Mouse (Mus musculus) adrenal gland, adult 18-20 months (tissue): ENCODE results near the gene Bag2. TPM values are rescaled to one million over a fixed set of nuclear protein-coding genes. Genes with fewer than 3 reads are reported as not detected.
"Not testable (repeated sequence)": the region's sequence is repeated elsewhere in the genome, so short reads cannot be mapped to it uniquely, and the experiment has no call there.

ENCODE experiments used
- DNase-seq, 2 experiments: peaks; one replicate each; pipeline ENCODE4 v3.0.0; 2021 to 2022; ENCODE audit warnings: low spot score in 2 of 2
- total RNA-seq, 2 experiments: library from RNA; stranded (reverse); gene quantifications; 1 replicate in 1 of 2; 2 replicates in 1 of 2; pipeline ENCODE4 v1.2.3; 2021

Gene Bag2
- total RNA-seq, 2 experiments from 2014 or later: 15.7 to 17.9 TPM

- no peak for DNase-seq
Measured at GRCm38 (mm10) chr1:33754089-33754488, 3.5 kb downstream of the Bag2 start.

DNA sequence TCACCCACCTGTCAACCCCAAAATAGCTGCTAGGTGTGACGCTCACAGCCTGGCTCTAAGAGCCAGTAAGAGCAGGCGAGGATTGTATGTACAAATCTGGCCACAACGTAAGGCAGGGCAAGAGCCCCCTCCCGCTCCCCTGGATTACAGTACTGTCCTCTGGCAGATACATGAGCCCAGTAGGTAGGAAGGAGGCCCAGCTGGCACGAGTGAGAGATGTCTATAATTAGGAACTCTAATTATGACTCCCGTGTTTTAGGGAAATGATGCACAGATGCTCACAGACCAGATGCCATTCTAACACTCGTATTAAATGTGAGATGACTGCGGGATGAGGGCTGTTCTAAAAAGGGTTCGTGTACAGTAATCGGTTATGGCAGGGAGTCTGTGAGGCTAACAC, 6.3 kb downstream of the Bag2 start:
- no peak for DNase-seq

GRCm38 (mm10) chr1:33749709-33750108, 7.9 kb downstream of the Bag2 start:
- not testable (repeated sequence) for DNase-seq

DNA sequence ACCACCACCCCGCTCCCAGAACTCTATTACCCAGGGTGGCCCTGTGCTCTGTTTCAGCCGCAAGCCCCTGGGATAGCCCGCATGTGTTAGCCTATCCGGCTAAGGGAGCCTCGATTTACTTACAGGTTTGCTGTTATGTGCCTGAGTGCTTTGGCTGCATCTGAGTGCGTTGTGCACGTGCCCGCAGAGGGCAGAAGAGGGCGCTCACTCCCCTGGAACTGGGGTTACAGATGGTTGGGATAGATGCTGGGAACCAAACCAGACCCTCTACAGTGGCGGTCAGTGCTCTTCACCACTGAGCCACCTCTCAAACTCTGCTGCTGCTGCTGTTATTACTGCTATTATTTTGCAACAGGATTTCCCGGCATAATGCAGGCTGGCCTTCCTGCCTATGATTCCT, 8.5 kb downstream of the Bag2 start:
- DNase-seq: no peak

DNA sequence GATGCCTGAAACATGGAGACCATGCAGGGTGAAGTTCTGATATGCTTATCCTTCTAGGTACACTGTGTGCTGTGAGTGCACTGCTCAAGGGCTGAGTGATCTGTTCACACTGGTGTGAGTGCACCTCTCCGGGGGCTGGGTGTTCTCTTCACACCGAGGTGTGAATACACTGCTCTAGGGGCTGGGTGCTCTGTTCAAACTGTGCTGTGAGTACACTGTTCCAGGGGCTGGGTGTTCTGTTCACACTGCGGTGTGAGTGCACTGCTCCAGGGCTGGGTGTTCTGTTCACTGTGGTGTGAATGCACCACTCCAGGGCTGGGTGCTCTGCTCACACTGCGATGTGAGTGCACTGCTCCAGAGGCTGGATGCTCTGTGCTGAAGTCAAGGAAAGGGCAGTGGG, 11.7 kb downstream of the Bag2 start:
- DNase-seq: no peak

- DNase-seq: not testable (repeated sequence)
Measured at GRCm38 (mm10) chr1:33744815-33745214, 12.8 kb downstream of the Bag2 start.

DNA sequence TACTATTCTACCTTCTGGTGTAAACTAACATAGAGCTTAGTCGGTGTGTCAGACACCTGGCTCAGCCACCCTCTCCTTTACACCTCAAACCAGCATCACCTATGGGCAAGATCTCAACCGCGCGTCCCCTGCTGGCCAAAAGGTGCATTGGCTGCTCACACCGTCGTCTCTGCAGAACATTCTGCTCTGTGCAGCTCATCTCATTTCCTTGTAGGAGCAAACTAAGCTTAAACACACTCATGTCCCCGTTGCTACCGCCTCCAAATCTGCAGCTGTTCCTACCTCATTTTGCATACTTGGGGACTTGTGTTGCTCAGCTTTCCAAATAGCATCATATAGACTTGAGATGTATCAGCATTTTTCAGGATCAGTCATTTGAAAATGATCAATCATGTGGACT, 14.7 kb downstream of the Bag2 start:
- no peak for DNase-seq

DNA sequence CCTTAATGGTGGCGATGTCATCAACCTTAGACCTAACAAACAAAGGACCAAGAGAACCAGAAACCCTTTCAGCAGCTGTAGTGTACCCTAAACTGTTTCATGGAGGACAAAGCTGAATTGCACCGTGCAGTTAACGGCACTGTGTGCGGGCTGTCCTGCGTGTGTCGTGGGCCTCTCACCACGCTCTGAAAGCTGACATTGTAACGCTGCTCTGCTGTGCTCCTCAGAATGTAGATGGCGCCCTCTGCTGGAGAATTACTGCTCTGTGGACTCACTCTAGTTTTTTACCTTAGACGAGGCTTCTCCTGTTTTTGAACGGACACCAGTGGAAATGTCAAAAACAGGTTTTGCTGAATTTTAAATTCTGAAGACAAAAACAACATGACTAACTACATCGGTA, 18.3 kb downstream of the Bag2 start:
- DNase-seq: peak; percentile 69 to 77

GRCm38 (mm10) chr1:33738681-33739278, 18.8 kb downstream of the Bag2 start:
- no peak for DNase-seq

- no peak for DNase-seq
Measured at GRCm38 (mm10) chr1:33738281-33738680, 19.3 kb downstream of the Bag2 start.

DNA sequence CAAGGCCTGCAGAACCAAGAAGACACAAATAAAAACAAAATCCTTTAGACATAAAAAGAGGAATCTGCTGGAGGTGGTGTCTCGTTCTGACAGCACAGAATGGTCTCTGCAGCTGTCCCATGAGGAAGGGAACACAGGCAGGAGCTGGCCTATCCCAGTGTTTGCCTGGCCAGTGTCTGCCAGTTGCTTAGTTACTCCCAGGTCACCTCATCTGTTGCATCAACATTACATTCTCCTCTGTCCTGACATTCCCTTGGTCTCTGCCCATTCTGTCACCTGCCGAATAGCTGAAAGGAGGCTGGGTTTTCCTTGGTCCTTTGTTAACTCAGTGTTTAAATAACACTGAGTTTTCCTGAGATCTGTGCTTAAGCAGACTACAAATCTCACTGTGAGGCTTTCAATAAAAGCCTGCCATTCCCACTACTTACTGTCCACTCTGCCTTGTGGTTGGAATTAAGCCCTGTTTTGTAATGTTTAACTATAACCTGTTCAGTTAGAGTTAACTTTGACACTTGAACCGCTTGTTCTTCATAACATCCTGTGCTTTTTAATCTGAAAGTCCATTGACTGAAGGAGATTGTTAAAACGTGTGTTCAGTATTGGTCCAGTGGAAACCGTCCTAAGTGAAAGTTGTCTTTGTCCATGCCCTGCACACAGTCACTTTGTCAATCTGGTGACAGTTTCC, 23.5 kb downstream of the Bag2 start:
- no peak for DNase-seq

DNA sequence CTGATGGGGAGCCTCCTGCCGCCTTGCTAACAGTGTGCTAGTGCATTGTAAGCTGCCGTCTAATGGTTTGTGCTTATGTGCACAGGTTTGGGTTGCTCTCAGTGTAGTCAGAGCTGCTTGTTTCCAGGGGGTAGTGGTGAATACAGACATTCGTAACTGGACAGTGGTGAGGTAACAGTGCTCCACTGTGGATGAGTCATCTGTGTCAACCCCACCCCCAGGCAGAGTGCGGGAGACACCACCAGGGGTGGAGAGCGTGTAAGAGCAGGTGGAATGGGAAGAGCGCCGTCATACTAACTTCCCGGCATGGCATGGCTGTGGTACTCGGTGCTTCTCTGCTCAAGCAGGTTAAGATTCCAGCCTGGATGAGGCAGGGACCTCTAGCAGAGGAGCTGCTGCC, 24.6 kb downstream of the Bag2 start:
- no peak for DNase-seq

DNA sequence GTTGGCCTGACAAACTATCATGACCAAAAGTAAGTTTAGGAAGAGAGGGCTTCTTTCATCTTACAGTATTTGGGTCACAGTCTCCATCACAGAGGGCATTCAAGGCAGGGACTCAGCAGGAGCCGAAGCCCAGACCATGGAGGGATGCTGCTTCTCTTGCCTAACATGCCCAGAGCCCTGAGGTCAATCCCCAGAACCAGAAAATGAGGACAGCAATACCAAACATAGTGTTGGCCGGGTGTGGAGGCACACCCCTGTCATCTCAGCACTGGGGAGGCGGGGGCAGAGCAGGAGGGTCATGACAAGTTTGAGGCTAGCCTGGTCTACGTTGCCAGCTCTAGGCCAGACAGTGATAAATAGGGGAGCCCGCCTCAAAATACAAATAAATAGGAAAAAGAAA, 32.5 kb downstream of the Bag2 start:
- no peak for DNase-seq

- no peak for DNase-seq
Measured at GRCm38 (mm10) chr1:33724516-33724915, 33.1 kb downstream of the Bag2 start.

- DNase-seq: no peak
Measured at GRCm38 (mm10) chr1:33721020-33721419, 36.6 kb downstream of the Bag2 start.

- no peak for DNase-seq
Measured at GRCm38 (mm10) chr1:33720231-33720630, 37.4 kb downstream of the Bag2 start.

DNA sequence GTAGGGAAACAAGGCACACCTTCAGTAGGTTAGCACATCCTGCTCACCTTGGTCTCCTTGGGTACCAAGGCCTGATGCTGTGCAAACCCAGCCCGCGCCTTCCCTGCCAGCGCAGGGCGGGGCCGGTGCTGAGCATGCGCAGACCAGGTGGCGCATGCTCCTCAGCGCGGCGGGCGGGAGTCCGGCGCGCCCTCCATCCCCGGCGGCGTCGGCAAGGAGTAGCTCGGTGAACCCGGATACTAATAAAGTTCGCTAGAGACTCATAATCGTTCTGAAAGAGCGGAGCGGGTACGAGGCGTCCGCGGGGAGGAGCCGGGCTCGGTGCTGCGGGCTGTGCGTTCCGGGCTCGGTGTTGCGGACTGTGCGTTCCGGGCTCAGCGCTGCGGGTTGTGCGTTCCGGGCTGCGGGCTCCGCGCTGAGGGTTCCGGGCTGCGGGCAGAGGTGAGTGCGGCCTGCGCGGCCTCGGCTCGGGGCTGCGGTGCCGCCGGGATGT, 37.8 kb downstream of the Bag2 start, which contains the start of gene Rab23:
TSS of gene Rab23 (plus strand) at position 155 of the 493 bp plus-strand sequence.
- DNase-seq: peak; percentile 77 to 82

DNA sequence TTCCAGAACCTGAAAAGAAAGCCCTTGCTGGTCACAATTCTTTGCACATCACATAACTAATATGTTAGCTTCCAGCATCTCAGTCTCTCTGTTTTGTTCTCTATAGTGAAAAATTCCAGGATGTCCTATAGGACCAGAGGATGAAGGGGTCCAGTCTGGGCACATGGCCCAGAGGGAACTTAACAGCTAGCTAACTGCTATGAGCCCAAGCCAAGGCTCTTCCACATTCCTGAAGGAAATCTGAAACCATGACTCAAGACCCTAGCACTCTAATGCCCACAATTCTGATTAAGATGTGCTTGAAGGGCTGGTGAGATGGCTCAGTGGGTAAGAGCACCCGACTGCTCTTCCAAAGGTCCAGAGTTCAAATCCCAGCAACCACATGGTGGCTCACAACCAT, 40.0 kb downstream of the Bag2 start:
- DNase-seq: no peak

- DNase-seq: no peak
Measured at GRCm38 (mm10) chr1:33714796-33715195, 42.8 kb downstream of the Bag2 start.

- DNase-seq: no peak
Measured at GRCm38 (mm10) chr1:33712026-33712425, 45.6 kb downstream of the Bag2 start.

DNA sequence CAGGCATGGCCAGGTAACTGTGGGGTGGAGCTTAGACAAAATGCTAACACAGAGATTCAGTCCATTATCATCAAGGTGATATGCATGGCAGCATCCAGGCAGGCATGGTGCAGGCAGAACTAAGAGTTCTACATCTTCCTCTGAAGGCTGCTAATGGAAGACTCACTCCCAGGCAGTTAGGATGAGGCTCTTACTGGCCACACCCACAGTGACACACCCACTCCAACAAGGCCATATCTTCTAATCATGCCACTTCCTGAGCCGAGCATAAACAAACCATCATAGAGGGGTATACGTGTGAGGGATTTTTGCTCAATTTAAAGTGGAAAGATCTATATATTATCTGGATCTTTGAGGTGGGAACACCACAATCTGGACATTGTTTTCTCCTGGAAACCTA, 48.0 kb downstream of the Bag2 start:
- no peak for DNase-seq

- DNase-seq: no peak
Measured at GRCm38 (mm10) chr1:33701244-33701643, 56.4 kb downstream of the Bag2 start.

- no peak for DNase-seq
Measured at GRCm38 (mm10) chr1:33696016-33696415, 61.6 kb downstream of the Bag2 start.
